Mouse (Mus musculus): Measurements from ENCODE around the gene Fabp7. TPM values are rescaled to one million over a fixed set of nuclear protein-coding genes. Genes with fewer than 3 reads are reported as not detected.
A peak's percentile ranks its signal among the peaks of the same experiment; 100 is the strongest.

Fabp7 gene
- polyA plus RNA-seq, 1 experiment from 2014 or later = 2,340 TPM

DNA sequence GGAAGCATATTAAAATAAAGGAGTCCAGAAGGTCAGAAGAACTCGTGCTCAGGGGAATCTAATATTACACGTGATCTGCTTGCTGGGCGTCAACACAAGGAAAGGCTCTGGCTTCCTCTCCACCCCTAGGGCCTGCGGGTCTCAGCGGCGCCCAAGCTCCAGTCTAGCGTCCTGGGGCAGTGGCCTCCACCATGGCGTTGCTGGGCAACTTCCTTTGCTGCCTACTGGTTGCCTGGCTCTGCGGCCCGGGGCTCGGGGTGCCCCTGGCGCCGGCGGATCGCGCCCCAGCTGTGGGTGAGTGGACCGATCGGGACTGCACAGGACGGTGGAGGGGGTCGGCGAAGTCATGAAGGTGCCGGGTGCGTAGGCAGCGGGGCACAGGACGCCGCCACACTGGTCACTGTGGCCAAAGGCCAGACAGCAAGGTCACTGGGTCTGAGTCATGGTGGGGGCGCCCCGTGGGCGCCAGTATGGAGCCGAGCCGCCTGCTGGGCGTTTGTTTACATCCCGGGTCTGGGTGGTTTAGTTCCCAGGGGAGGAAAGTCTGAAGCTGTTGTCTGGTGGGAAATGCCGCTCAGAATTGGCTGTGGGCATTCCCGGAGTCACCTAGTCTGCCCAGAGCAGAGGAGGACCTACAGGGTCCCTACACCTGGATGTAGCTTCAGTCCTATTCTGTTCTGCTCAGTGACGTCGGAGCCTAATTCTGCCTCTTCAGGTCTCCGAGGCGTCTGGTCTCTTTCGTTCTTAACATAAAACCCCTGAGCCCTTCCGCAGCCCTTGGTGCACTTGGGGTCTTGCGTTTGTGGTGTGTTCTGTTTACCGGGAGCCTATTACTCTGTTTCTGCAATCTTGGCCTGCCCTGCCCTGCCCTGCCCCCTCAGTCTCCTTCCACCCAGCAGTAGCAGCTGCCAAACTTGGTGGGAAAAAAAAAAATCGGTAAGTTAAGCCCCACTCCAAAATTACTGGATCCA is 10.1 kb downstream of the Fabp7 start:
- H3K4me2 ChIP-seq (replicated peaks) = peak overlapping the region; percentile 99
- no peaks in the 10 kb centered on the region for H3K27me3 ChIP-seq (ENCODE audit: control insufficient read depth, insufficient read depth, low read length)
- ATAC-seq (ENCODE audit: low FRiP score) (peak; percentile 78), DNase-seq (ENCODE audit: low spot score) (peak; percentile 56)
- peak overlapping the region; percentile 74 for H3K27ac ChIP-seq
- 2% methylated on average over 44 of the region's 44 CpGs for WGBS
- H3K36me3 ChIP-seq (replicated peaks; ENCODE audit: control insufficient read depth, insufficient read depth) = no peaks in the 10 kb centered on the region
- peaks cover 16% of the 10 kb centered on the region; the same call in 1 of the 2 replicates for H3K9me3 ChIP-seq (ENCODE audit: control insufficient read depth, low read length)
- peak overlapping the region; percentile 79 for H3K9ac ChIP-seq
- H3K4me1 ChIP-seq (replicated peaks; ENCODE audit: control insufficient read depth, insufficient read depth, low read length) = peaks cover 11% of the 10 kb centered on the region
- peak overlapping the region; percentile 72 for H3K4me3 ChIP-seq (replicated peaks; ENCODE audit: low read length)

DNA sequence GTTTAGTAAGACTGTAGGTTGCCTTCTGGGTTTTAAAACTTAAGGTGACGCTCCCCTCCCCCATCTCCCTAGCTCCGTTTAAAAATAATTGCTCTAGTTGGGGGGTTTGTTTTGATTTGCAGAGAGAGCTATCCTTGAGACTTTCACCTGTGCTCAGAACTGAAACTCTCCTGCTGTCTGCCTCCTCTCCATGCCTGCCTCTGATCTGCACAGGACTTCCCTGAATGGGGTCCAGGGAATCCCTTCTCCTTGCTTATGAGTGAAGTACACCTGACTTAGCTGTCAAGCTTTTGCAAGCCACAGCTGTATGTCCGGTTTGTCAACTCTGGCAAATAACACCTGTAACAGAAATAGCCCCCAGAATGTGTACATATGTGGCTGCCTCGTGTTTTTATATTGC is 10.9 kb downstream of the Fabp7 start:
- WGBS = 49% methylated on average over 4 of the region's 4 CpGs
- H3K27ac ChIP-seq = peak overlapping the region; percentile 28; the same call in 1 of the 2 replicates
- DNase-seq (ENCODE audit: low spot score) (no peak), ATAC-seq (ENCODE audit: low FRiP score) (no peak)
- no peaks in the 10 kb centered on the region for H3K36me3 ChIP-seq (replicated peaks; ENCODE audit: control insufficient read depth, insufficient read depth)
- peak overlapping the region; percentile 79; the same call in 1 of the 2 replicates for H3K9ac ChIP-seq
- H3K4me3 ChIP-seq (replicated peaks; ENCODE audit: low read length) = peak overlapping the region; percentile 72
- H3K27me3 ChIP-seq (ENCODE audit: control insufficient read depth, insufficient read depth, low read length) = no peaks in the 10 kb centered on the region
- peak overlapping the region; percentile 99 for H3K4me2 ChIP-seq (replicated peaks)
- H3K9me3 ChIP-seq (ENCODE audit: control insufficient read depth, low read length) = peaks cover 16% of the 10 kb centered on the region; the same call in 1 of the 2 replicates
- H3K4me1 ChIP-seq (replicated peaks; ENCODE audit: control insufficient read depth, insufficient read depth, low read length) = peaks cover 11% of the 10 kb centered on the region

- Histone ChIP-seq H3K9me3 (ENCODE audit: control insufficient read depth, low read length) (peaks cover 16% of the 10 kb centered on the region; the same call in 1 of the 2 replicates), H3K4me1 (replicated peaks; ENCODE audit: control insufficient read depth, insufficient read depth, low read length) (peaks cover 11% of the 10 kb centered on the region), H3K36me3 (replicated peaks; ENCODE audit: control insufficient read depth, insufficient read depth) (no peaks in the 10 kb centered on the region), H3K4me2 (replicated peaks) (peak overlapping the region; percentile 99), H3K27me3 (ENCODE audit: control insufficient read depth, insufficient read depth, low read length) (no peaks in the 10 kb centered on the region), H3K4me3 (replicated peaks; ENCODE audit: low read length) (no peak overlapping the region), H3K27ac (no peak overlapping the region), H3K9ac (no peak overlapping the region)
- DNase-seq (ENCODE audit: low spot score) (no peak), ATAC-seq (ENCODE audit: low FRiP score) (peak; percentile 49; the same call in 1 of the 2 replicates)
- WGBS = 53% methylated on average over 4 of the region's 4 CpGs
Measured at GRCm38 (mm10) chr10:57796057-57796456, 11.4 kb downstream of the Fabp7 start.

- Histone ChIP-seq H3K9me3 (ENCODE audit: control insufficient read depth, low read length) (no peaks in the 10 kb centered on the region), H3K4me3 (replicated peaks; ENCODE audit: low read length) (no peak overlapping the region), H3K4me2 (replicated peaks) (no peak overlapping the region), H3K4me1 (replicated peaks; ENCODE audit: control insufficient read depth, insufficient read depth, low read length) (peaks cover 5% of the 10 kb centered on the region), H3K27ac (no peak overlapping the region), H3K9ac (no peak overlapping the region), H3K36me3 (replicated peaks; ENCODE audit: control insufficient read depth, insufficient read depth) (no peaks in the 10 kb centered on the region), H3K27me3 (ENCODE audit: control insufficient read depth, insufficient read depth, low read length) (no peaks in the 10 kb centered on the region)
- DNase-seq (ENCODE audit: low spot score) = no peak
- no peak for ATAC-seq (ENCODE audit: low FRiP score)
- WGBS = 90% methylated on average over 1 of the region's 1 CpGs
Measured at GRCm38 (mm10) chr10:57799486-57799885, 14.8 kb downstream of the Fabp7 start.

DNA sequence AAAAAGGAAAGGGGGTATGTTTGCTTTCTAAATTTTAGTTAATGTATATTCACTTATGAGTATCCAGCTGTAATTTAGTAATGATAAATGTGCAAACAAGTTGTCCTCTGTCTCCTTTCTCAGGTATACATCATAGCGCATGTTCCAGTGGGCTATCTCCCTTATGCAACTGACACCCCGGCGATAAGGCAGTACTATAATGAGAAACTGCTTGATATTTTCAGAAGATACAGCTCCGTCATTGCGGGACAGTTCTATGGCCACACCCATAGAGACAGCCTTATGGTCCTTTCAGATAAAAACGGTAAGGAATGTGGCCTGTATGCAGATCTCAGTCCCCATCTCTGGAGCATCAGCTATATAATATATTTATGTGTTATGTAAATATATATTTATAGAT is 23.1 kb downstream of the Fabp7 start:
- H3K4me2 ChIP-seq (replicated peaks) = no peak overlapping the region
- H3K27ac ChIP-seq = no peak overlapping the region
- no peak for ATAC-seq (ENCODE audit: low FRiP score)
- no peaks in the 10 kb centered on the region for H3K27me3 ChIP-seq (ENCODE audit: control insufficient read depth, insufficient read depth, low read length)
- no peaks in the 10 kb centered on the region; the same call in 1 of the 2 replicates for H3K36me3 ChIP-seq (replicated peaks; ENCODE audit: control insufficient read depth, insufficient read depth)
- no peak for DNase-seq (ENCODE audit: low spot score)
- no peaks in the 10 kb centered on the region for H3K9me3 ChIP-seq (ENCODE audit: control insufficient read depth, low read length)
- no peak overlapping the region for H3K9ac ChIP-seq
- no peaks in the 10 kb centered on the region for H3K4me1 ChIP-seq (replicated peaks; ENCODE audit: control insufficient read depth, insufficient read depth, low read length)
- H3K4me3 ChIP-seq (replicated peaks; ENCODE audit: low read length) = no peak overlapping the region
- WGBS = 95% methylated on average over 6 of the region's 6 CpGs

DNA sequence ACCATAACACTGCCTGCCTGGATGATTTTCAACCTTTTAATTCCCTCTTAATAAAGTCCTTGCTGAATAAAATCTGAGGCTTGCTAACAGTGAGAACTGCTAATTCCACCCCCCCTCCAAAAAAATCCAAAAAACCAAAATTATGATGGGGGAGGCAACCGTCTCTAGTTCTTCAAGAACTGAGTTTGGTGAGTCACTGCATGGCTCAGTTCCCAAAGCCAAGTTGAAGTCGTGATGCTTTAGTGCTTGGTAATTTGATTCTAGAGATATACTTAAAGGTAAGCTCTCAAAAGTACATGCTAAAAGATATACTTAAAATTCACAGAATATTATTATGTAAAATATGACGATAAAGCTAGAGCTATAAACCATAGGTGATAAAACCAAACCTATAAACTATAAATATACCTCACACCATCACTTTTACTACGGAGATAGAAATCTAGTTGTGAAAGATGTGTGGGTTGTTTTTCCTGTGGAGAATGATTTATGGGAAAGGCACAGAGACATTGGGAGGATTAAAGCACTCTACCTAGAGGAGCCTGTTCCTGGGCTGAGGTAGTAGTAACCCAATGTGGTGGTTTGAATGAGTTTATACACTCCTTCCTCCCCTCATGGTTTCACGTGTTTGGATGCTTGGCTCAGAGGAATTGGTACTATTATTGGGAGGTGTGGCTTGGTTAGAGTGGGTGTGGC is 27.6 kb downstream of the Fabp7 start:
- no peak overlapping the region for H3K27ac ChIP-seq
- H3K4me2 ChIP-seq (replicated peaks) = no peak overlapping the region
- 89% methylated on average over 5 of the region's 5 CpGs for WGBS
- H3K27me3 ChIP-seq (ENCODE audit: control insufficient read depth, insufficient read depth, low read length) = no peaks in the 10 kb centered on the region
- H3K4me3 ChIP-seq (replicated peaks; ENCODE audit: low read length) = no peak overlapping the region
- H3K4me1 ChIP-seq (replicated peaks; ENCODE audit: control insufficient read depth, insufficient read depth, low read length) = no peaks in the 10 kb centered on the region
- no peak for ATAC-seq (ENCODE audit: low FRiP score)
- H3K36me3 ChIP-seq (replicated peaks; ENCODE audit: control insufficient read depth, insufficient read depth) = no peaks in the 10 kb centered on the region; the same call in 1 of the 2 replicates
- no peaks in the 10 kb centered on the region for H3K9me3 ChIP-seq (ENCODE audit: control insufficient read depth, low read length)
- H3K9ac ChIP-seq = no peak overlapping the region
- no peak for DNase-seq (ENCODE audit: low spot score)

- Histone ChIP-seq H3K27me3 (ENCODE audit: control insufficient read depth, insufficient read depth, low read length) (no peaks in the 10 kb centered on the region), H3K9ac (no peak overlapping the region), H3K9me3 (ENCODE audit: control insufficient read depth, low read length) (no peaks in the 10 kb centered on the region), H3K36me3 (replicated peaks; ENCODE audit: control insufficient read depth, insufficient read depth) (no peaks in the 10 kb centered on the region), H3K4me1 (replicated peaks; ENCODE audit: control insufficient read depth, insufficient read depth, low read length) (no peaks in the 10 kb centered on the region), H3K27ac (no peak overlapping the region), H3K4me2 (replicated peaks) (no peak overlapping the region), H3K4me3 (replicated peaks; ENCODE audit: low read length) (no peak overlapping the region)
- WGBS = 50% methylated on average over 2 of the region's 2 CpGs
- no peak for ATAC-seq (ENCODE audit: low FRiP score)
- no peak for DNase-seq (ENCODE audit: low spot score)
Measured at GRCm38 (mm10) chr10:57814295-57814694, 29.6 kb downstream of the Fabp7 start.

DNA sequence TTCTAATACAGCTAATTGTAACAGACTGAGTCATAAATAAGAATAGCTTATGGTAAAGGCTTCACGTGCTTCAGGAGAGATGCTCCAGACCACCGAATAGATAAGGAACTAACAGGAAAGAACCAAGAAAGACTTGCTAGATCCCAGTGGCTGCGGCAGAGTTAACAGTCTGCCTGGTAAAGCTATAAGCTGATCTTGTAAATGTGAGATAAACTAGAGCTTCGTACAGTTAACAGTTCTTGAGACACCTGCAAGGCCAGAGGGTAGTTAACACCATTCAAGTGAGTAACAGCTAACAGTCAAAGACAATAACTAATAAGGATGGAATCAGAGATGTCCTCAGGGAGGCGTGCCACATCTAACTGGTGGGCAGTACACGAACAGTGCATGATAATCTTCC is 31.2 kb downstream of the Fabp7 start:
- no peak overlapping the region for H3K27ac ChIP-seq
- no peak overlapping the region for H3K9ac ChIP-seq
- H3K9me3 ChIP-seq (ENCODE audit: control insufficient read depth, low read length) = no peaks in the 10 kb centered on the region
- DNase-seq (ENCODE audit: low spot score) (no peak), ATAC-seq (ENCODE audit: low FRiP score) (no peak)
- H3K4me3 ChIP-seq (replicated peaks; ENCODE audit: low read length) = no peak overlapping the region
- no peaks in the 10 kb centered on the region for H3K27me3 ChIP-seq (ENCODE audit: control insufficient read depth, insufficient read depth, low read length)
- H3K36me3 ChIP-seq (replicated peaks; ENCODE audit: control insufficient read depth, insufficient read depth) = no peaks in the 10 kb centered on the region
- H3K4me2 ChIP-seq (replicated peaks) = no peak overlapping the region
- 85% methylated on average over 6 of the region's 6 CpGs for WGBS
- no peaks in the 10 kb centered on the region for H3K4me1 ChIP-seq (replicated peaks; ENCODE audit: control insufficient read depth, insufficient read depth, low read length)

DNA sequence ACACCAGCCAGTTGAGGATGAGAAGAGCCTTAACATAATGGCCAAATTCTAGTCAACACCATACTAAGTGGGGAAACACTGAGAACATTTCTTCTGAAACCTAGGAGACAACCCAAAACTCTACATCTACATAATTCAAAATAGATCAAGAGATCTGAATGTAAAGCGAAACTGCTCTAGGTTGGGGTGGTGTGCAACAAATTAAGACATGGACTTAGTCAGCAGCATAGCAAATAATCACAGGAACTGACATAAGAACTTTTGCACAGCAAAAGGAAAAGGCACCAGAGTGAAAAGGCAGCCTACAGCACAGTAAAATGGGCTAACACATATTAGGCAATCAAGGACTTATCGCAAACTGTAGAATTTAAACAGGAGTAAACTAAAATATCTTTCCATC is 34.5 kb downstream of the Fabp7 start:
- Histone ChIP-seq H3K27ac (no peak overlapping the region), H3K36me3 (replicated peaks; ENCODE audit: control insufficient read depth, insufficient read depth) (no peaks in the 10 kb centered on the region), H3K27me3 (ENCODE audit: control insufficient read depth, insufficient read depth, low read length) (no peaks in the 10 kb centered on the region), H3K4me3 (replicated peaks; ENCODE audit: low read length) (no peak overlapping the region), H3K4me2 (replicated peaks) (no peak overlapping the region), H3K9ac (no peak overlapping the region), H3K9me3 (ENCODE audit: control insufficient read depth, low read length) (no peaks in the 10 kb centered on the region), H3K4me1 (replicated peaks; ENCODE audit: control insufficient read depth, insufficient read depth, low read length) (peaks cover 5% of the 10 kb centered on the region; the same call in 1 of the 2 replicates)
- no peak for DNase-seq (ENCODE audit: low spot score)
- WGBS = 95% methylated on average over 2 of the region's 2 CpGs
- no peak for ATAC-seq (ENCODE audit: low FRiP score)
